In the genomic region with DNA sequence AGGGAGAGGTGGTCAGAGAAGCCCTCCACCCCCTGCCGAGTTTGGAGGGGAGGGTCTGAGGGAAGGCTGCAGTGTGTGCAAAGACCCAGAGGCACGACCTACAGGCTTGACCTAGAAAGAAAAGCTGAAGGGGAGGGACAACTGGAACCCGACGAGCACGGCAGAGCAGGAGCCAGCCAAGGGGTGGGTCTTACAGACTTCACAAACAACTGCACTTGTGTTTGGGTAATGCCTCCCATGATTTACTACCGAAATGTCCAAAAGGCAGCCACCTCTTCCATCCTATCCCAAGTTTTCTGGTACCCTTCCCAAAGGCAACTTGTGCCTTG, we compare ENCODE assay signal across 10 mouse cellular contexts. TPM values are rescaled to one million over a fixed set of nuclear protein-coding genes. Genes with fewer than 3 reads are reported as not detected.
A peak's percentile ranks its signal among the peaks of the same experiment; 100 is the strongest.
DNase-seq lines count a peak whose midpoint lies in the region; ATAC-seq and TF ChIP-seq lines count a peak whose summit lies in the region.
"Had no signal": no experiment of that assay in that cellular context is flagged by ENCODE, and none has a peak within 500 bp of the region (broad histone marks: within the 10 kb centered on the region; RNA-seq: fewer than 3 reads in every experiment).

No protein-coding gene starts in this region.

- no peak for DNase-seq in kidney, postnatal 0 days (ENCODE audit: low spot score)
- DNase-seq in kidney, adult 2 months, result no peak
- DNase-seq in forebrain, embryonic 10.5 days (ENCODE audit: extremely low spot score, low spot score), result peak; percentile 44
- no peak for DNase-seq in ovary, postnatal 10 days (ENCODE audit: low spot score)
- DNase-seq in adrenal gland, postnatal 36 days, result no peak

- no peak overlapping the region for H3K27ac ChIP-seq in kidney, postnatal 0 days
- H3K27ac ChIP-seq in kidney, adult 2 months (ENCODE audit: insufficient read depth, low read depth, low read length), result no peak overlapping the region
- H3K27ac ChIP-seq in forebrain, embryonic 10.5 days, result no peak overlapping the region
- no peak overlapping the region for H3K27ac ChIP-seq in intestine, postnatal 0 days (ENCODE audit: low read depth, low read length)
- H3K27ac ChIP-seq in neural tube, embryonic 15.5 days (replicated peaks), result peak overlapping the region; percentile 85

- H3K4me2 ChIP-seq in kidney, postnatal 0 days (ENCODE audit: low read length), result no peak overlapping the region
- H3K4me2 ChIP-seq in intestine, postnatal 0 days (replicated peaks; ENCODE audit: low read depth), result no peak overlapping the region
- peak overlapping the region; percentile 57 for H3K4me2 ChIP-seq in neural tube, embryonic 15.5 days

- WGBS in kidney, postnatal 0 days, result 1% methylated on average over 6 of the region's 6 CpGs
- WGBS in kidney, adult 2 months, result 4% methylated on average over 6 of the region's 6 CpGs
- 1% methylated on average over 6 of the region's 6 CpGs for WGBS in forebrain, embryonic 10.5 days
- 7% methylated on average over 6 of the region's 6 CpGs for WGBS in intestine, postnatal 0 days
- under 1% methylated on average over 6 of the region's 6 CpGs for WGBS in neural tube, embryonic 15.5 days

- ATAC-seq in kidney, postnatal 0 days (replicated peaks; ENCODE audit: low FRiP score, low read depth), result no peak
- ATAC-seq in intestine, postnatal 0 days, result no peak
- ATAC-seq in neural tube, embryonic 15.5 days (ENCODE audit: low FRiP score), result peak; percentile 16; the same call in 1 of the 2 replicates
- ATAC-seq: inflammation-experienced regulatory T-cells, adult 6 months had no signal

- peaks cover 12% of the 10 kb centered on the region; the same call in 1 of the 2 replicates for H3K4me1 ChIP-seq in kidney, postnatal 0 days (replicated peaks; ENCODE audit: insufficient read depth, low read length)
- H3K4me1 ChIP-seq in kidney, adult 2 months (ENCODE audit: control insufficient read depth, insufficient read depth, low read length), result no peaks in the 10 kb centered on the region
- H3K4me1 ChIP-seq in forebrain, embryonic 10.5 days, result peaks cover 71% of the 10 kb centered on the region
- 0 out of 2 replicates have a peak, but pooled peaks cover 4% of the 10 kb centered on the region for H3K4me1 ChIP-seq in intestine, postnatal 0 days (replicated peaks; ENCODE audit: control insufficient read depth, insufficient read depth, low read length)
- H3K4me1 ChIP-seq in neural tube, embryonic 15.5 days, result peaks cover 69% of the 10 kb centered on the region

- no peaks in the 10 kb centered on the region for H3K36me3 ChIP-seq in kidney, postnatal 0 days (ENCODE audit: insufficient read depth, low read length)
- no peaks in the 10 kb centered on the region for H3K36me3 ChIP-seq in kidney, adult 2 months (ENCODE audit: control insufficient read depth, insufficient read depth, low read length)
- no peaks in the 10 kb centered on the region for H3K36me3 ChIP-seq in forebrain, embryonic 10.5 days (replicated peaks)
- H3K36me3 ChIP-seq in intestine, postnatal 0 days (ENCODE audit: control insufficient read depth, insufficient read depth), result no peaks in the 10 kb centered on the region
- H3K36me3 ChIP-seq in neural tube, embryonic 15.5 days, result no peaks in the 10 kb centered on the region

- 0 out of 2 replicates have a peak overlapping the region, but pooled peaks have one; percentile 22 for H3K4me3 ChIP-seq in kidney, postnatal 0 days (replicated peaks; ENCODE audit: low read depth, low read length)
- H3K4me3 ChIP-seq in kidney, adult 2 months (ENCODE audit: insufficient read depth, low read depth, low read length), result no peak overlapping the region
- peak overlapping the region; percentile 39 for H3K4me3 ChIP-seq in forebrain, embryonic 10.5 days
- peak overlapping the region; percentile 20; the same call in 1 of the 2 replicates for H3K4me3 ChIP-seq in intestine, postnatal 0 days (ENCODE audit: low read depth, low read length)
- H3K4me3 ChIP-seq in neural tube, embryonic 15.5 days (replicated peaks), result 0 out of 2 replicates have a peak overlapping the region, but pooled peaks have one; percentile 26

- no peak for TF ChIP-seq POLR2A in kidney, adult 2 months (IDR thresholded peaks at IDR 0.05; ENCODE audit: low read depth, low read length)

- H3K9ac ChIP-seq in kidney, postnatal 0 days (ENCODE audit: low read depth, low read length), result 0 out of 2 replicates have a peak overlapping the region, but pooled peaks have one; percentile 4
- no peak overlapping the region for H3K9ac ChIP-seq in intestine, postnatal 0 days (ENCODE audit: low read depth, low read length)
- no peak overlapping the region for H3K9ac ChIP-seq in neural tube, embryonic 15.5 days (replicated peaks)

- no peaks in the 10 kb centered on the region for H3K9me3 ChIP-seq in kidney, postnatal 0 days (replicated peaks; ENCODE audit: low read length)
- H3K9me3 ChIP-seq in forebrain, embryonic 10.5 days, result no peaks in the 10 kb centered on the region
- no peaks in the 10 kb centered on the region for H3K9me3 ChIP-seq in intestine, postnatal 0 days (ENCODE audit: control insufficient read depth)
- no peaks in the 10 kb centered on the region for H3K9me3 ChIP-seq in neural tube, embryonic 15.5 days (replicated peaks)

- H3K27me3 ChIP-seq in kidney, postnatal 0 days (ENCODE audit: insufficient read depth, low read length), result peaks cover 45% of the 10 kb centered on the region
- no peaks in the 10 kb centered on the region for H3K27me3 ChIP-seq in kidney, adult 2 months (replicated peaks; ENCODE audit: control insufficient read depth, insufficient read depth, low read length)
- peaks cover 100% of the 10 kb centered on the region for H3K27me3 ChIP-seq in forebrain, embryonic 10.5 days (ENCODE audit: poor library complexity, severe bottlenecking)
- H3K27me3 ChIP-seq in intestine, postnatal 0 days (replicated peaks; ENCODE audit: control insufficient read depth, insufficient read depth, low read length), result peaks cover 50% of the 10 kb centered on the region
- H3K27me3 ChIP-seq in neural tube, embryonic 15.5 days (replicated peaks), result peaks cover 81% of the 10 kb centered on the region

- TF ChIP-seq CTCF in kidney, postnatal 0 days (IDR thresholded peaks at IDR 0.05; ENCODE audit: low read depth), result no peak
- TF ChIP-seq CTCF in kidney, adult 2 months (conservative IDR thresholded peaks at IDR 0.05; ENCODE audit: insufficient read depth, insufficient read length, low read depth, low read length), result no peak
- TF ChIP-seq CTCF in intestine, postnatal 0 days (IDR thresholded peaks at IDR 0.05; ENCODE audit: low read depth), result no peak

RNA-seq across cellular contexts. Expression of gene Lmx1b, which starts 58.9 kb away (rescaled TPM):
- 0.82 and 0.88 TPM in 2 replicates for polyA plus RNA-seq in kidney, postnatal 0 days (2015; fragmentation: Nextera tagmentation; extraction: Ambion mirVana)
- 2.9 and 3.7 TPM in 2 replicates for polyA plus RNA-seq in kidney, adult 2 months (2012; rRNA removed)
- 1.3 and 1.5 TPM in 2 replicates for polyA plus RNA-seq in forebrain, embryonic 10.5 days (2016; fragmentation: Nextera tagmentation; extraction: Ambion mirVana)
- polyA plus RNA-seq in intestine, postnatal 0 days (2015; fragmentation: Nextera tagmentation; extraction: Ambion mirVana), result not detected in 2 replicates
- 7.9 and 8.5 TPM in 2 replicates for polyA plus RNA-seq in neural tube, embryonic 15.5 days (2015; fragmentation: Nextera tagmentation; extraction: Ambion mirVana)
- total RNA-seq in adrenal gland, postnatal 36 days (2021), result under 1 TPM in 1 of 2 experiments, not detected in 1; 0.07 TPM
- total RNA-seq: MEL had no signal
- polyA plus RNA-seq: inflammation-experienced regulatory T-cells, adult 6 months; stomach, embryonic 16.5 days had no signal
